In the genomic region with DNA sequence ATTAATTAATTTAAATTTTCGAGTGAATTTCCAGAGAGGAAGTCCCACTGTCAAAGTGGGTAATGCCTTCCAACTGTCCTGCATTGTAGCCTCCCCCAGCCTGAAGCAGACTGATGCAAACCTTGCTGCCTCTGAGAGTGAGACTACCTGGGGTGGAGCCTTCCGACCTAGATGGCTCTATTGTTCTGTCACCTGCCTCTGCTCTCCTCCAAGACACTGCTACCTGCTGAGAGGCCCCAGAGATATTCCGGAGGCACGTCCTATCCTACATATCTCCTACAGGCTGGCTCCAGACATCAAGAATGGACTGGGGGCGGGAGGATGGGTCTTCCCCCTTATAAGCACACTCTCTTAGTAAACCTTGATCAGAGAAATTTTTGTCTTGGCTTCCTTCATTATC, we compare ENCODE assay signal across 15 mouse cellular contexts.
"Had no signal": no experiment of that assay in that cellular context is flagged by ENCODE, and none has a peak within 500 bp of the region (broad histone marks: within the 10 kb centered on the region; RNA-seq: fewer than 3 reads in every experiment).

No protein-coding gene starts in this region.

- H3K27ac ChIP-seq: macrophage; midbrain, embryonic 12.5 days; midbrain, embryonic 15.5 days; neural tube, embryonic 12.5 days; stomach, embryonic 15.5 days; stomach, postnatal 0 days had no signal

- H3K4me2 ChIP-seq: lung, embryonic 14.5 days; midbrain, embryonic 12.5 days; midbrain, embryonic 15.5 days; neural tube, embryonic 12.5 days; stomach, embryonic 15.5 days had no signal

- H3K4me1 ChIP-seq: neural tube, embryonic 12.5 days; stomach, embryonic 15.5 days had no signal

- H3K9me3 ChIP-seq: midbrain, embryonic 12.5 days; midbrain, embryonic 15.5 days; stomach, embryonic 15.5 days had no signal

- H3K9ac ChIP-seq: lung, embryonic 14.5 days; midbrain, embryonic 12.5 days; midbrain, embryonic 15.5 days; neural tube, embryonic 12.5 days; stomach, embryonic 15.5 days had no signal

- ATAC-seq: midbrain, embryonic 15.5 days had no signal

- H3K27me3 ChIP-seq: megakaryocyte, embryonic 14.5 days; midbrain, embryonic 12.5 days; midbrain, embryonic 15.5 days; neural tube, embryonic 12.5 days; stomach, embryonic 15.5 days had no signal

- H3K4me3 ChIP-seq: midbrain, embryonic 12.5 days; midbrain, embryonic 15.5 days; neural tube, embryonic 12.5 days; stomach, embryonic 15.5 days had no signal

- DNase-seq: lung, adult 18-20 months; lung, embryonic 14.5 days; lung, postnatal 10 days; lung, postnatal 36 days; right cerebral cortex, postnatal 14 days; thymus, adult 2 months; thymus, postnatal 25 days; thymus, postnatal 4 days had no signal
